Mouse (Mus musculus): ENCODE measurements around the gene Map2k2. TPM values are rescaled to one million over a fixed set of nuclear protein-coding genes. Genes with fewer than 3 reads are reported as not detected.

Map2k2 gene
- polyA plus RNA-seq, 1 experiment from 2014 or later = 191 TPM

DNA sequence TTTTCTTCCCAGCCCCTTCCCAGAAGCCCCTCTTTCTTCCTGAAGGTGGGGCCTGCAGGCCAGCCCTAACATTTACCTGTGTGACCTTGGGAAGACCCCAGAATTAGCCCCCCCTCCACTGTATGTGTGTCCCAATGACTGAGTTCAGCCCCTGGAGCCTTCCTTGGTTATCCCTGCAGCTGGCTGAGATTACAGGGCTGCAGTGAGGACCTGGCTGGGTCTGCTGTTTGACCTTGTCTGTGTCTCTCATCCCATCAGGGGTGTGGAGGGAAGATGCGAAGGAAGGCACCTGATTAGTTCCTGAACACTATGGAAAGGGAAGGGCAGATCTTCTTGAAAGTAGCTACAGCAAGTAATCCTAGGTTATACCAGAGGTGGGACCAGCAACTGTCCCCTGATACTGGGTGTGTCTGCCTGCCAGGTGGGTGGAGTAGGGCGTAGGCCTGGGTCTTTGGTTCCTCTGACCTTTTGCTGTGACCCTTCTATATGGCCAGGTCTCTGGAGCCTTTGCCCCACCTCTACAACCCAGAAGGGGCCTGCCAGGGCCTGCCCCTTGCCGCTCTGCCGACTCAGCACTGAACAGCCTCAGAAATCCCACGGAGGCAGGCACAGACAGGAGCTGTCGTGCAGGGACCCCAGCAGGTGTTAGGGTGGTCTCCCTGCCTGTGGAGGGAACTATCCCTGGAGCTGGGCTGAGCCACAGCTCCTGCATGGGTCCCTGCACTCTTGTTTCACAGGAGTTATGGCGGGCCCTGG is 35.9 kb downstream of the Map2k2 start:
- peaks cover 13% of the 10 kb centered on the region for H3K36me3 ChIP-seq (replicated peaks; ENCODE audit: control insufficient read depth, insufficient read depth, low read depth, low read length)
- no peak overlapping the region for H3K4me3 ChIP-seq (ENCODE audit: low read depth, low read length)
- DNase-seq (ENCODE audit: low spot score) (no peak), ATAC-seq (replicated peaks; ENCODE audit: insufficient number of reproducible peaks, low FRiP score, low TSS enrichment, low read depth) (no peak)
- H3K4me2 ChIP-seq (ENCODE audit: low read depth, low read length) = no peak overlapping the region
- H3K9me3 ChIP-seq (replicated peaks; ENCODE audit: control insufficient read depth, low read length) = no peaks in the 10 kb centered on the region
- peak overlapping the region; percentile 32; the same call in 1 of the 2 replicates for H3K9ac ChIP-seq (replicated peaks; ENCODE audit: low read length)
- WGBS = 85% methylated on average over 7 of the region's 7 CpGs
- H3K4me1 ChIP-seq (ENCODE audit: control insufficient read depth, insufficient read depth, low read length) = peaks cover 15% of the 10 kb centered on the region
- H3K27me3 ChIP-seq (ENCODE audit: control insufficient read depth, insufficient read depth, low read length) = no peaks in the 10 kb centered on the region
- 0 out of 2 replicates have a peak overlapping the region, but pooled peaks have one; percentile 4 for H3K27ac ChIP-seq (replicated peaks; ENCODE audit: low read depth, low read length)

DNA sequence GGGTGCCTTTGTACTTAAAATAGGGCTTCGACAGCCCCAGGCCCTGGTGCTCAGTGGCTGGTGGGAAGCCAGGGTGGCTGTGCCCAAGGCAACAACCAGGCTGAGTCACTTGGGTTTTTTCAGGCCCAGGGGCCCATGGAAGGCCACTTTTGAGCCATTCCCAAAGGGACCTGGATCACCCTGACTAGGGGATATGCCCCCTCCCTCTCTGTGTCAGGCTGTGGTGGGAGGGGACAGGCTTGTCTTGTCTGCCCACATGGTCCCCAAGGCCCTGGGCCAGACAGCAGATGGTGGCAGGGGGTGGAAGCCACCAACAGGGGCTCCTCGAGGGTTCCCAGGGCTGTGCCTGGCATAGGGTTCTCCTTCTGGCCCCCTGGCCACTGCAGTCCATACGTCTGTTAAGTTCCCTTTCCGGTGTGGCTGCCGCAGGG is 36.9 kb downstream of the Map2k2 start:
- DNase-seq (ENCODE audit: low spot score) (no peak), ATAC-seq (replicated peaks; ENCODE audit: insufficient number of reproducible peaks, low FRiP score, low TSS enrichment, low read depth) (no peak)
- 70% methylated on average over 5 of the region's 5 CpGs for WGBS
- Histone ChIP-seq H3K9ac (replicated peaks; ENCODE audit: low read length) (no peak overlapping the region), H3K4me3 (ENCODE audit: low read depth, low read length) (no peak overlapping the region), H3K4me1 (ENCODE audit: control insufficient read depth, insufficient read depth, low read length) (peaks cover 15% of the 10 kb centered on the region), H3K4me2 (ENCODE audit: low read depth, low read length) (no peak overlapping the region), H3K27ac (replicated peaks; ENCODE audit: low read depth, low read length) (no peak overlapping the region; the same call in 1 of the 2 replicates), H3K27me3 (ENCODE audit: control insufficient read depth, insufficient read depth, low read length) (no peaks in the 10 kb centered on the region), H3K36me3 (replicated peaks; ENCODE audit: control insufficient read depth, insufficient read depth, low read depth, low read length) (peaks cover 14% of the 10 kb centered on the region), H3K9me3 (replicated peaks; ENCODE audit: control insufficient read depth, low read length) (no peaks in the 10 kb centered on the region)

DNA sequence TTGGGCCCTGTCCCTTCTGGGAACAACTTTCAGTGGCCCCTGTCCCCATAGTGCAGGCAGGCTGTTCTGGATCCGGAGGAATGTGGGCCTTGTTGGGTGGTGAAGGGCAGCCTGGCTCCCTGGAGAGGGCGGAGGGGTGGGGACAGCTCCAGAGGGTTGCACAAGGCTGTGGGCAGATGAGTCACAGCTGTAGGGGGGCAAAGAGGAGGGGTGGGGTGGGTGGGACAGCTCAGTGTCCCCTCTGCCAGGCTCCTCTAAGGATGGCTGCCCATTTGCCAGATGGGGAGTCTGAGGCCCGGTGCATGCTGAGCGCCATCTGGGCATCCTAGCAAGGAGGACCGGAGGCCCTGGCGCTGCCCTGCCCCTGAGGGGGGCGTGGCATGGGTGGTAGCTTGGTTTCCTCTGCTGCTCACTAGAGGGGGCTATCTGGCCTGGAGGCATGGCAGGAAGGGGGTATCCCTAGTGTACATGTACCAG is 37.5 kb downstream of the Map2k2 start:
- Histone ChIP-seq H3K4me1 (ENCODE audit: control insufficient read depth, insufficient read depth, low read length) (peaks cover 15% of the 10 kb centered on the region), H3K9ac (replicated peaks; ENCODE audit: low read length) (no peak overlapping the region), H3K27me3 (ENCODE audit: control insufficient read depth, insufficient read depth, low read length) (no peaks in the 10 kb centered on the region), H3K36me3 (replicated peaks; ENCODE audit: control insufficient read depth, insufficient read depth, low read depth, low read length) (peaks cover 20% of the 10 kb centered on the region), H3K9me3 (replicated peaks; ENCODE audit: control insufficient read depth, low read length) (no peaks in the 10 kb centered on the region), H3K4me2 (ENCODE audit: low read depth, low read length) (no peak overlapping the region), H3K4me3 (ENCODE audit: low read depth, low read length) (no peak overlapping the region), H3K27ac (replicated peaks; ENCODE audit: low read depth, low read length) (no peak overlapping the region; the same call in 1 of the 2 replicates)
- ATAC-seq (replicated peaks; ENCODE audit: insufficient number of reproducible peaks, low FRiP score, low TSS enrichment, low read depth) (no peak), DNase-seq (ENCODE audit: low spot score) (no peak)
- 97% methylated on average over 7 of the region's 7 CpGs for WGBS

DNA sequence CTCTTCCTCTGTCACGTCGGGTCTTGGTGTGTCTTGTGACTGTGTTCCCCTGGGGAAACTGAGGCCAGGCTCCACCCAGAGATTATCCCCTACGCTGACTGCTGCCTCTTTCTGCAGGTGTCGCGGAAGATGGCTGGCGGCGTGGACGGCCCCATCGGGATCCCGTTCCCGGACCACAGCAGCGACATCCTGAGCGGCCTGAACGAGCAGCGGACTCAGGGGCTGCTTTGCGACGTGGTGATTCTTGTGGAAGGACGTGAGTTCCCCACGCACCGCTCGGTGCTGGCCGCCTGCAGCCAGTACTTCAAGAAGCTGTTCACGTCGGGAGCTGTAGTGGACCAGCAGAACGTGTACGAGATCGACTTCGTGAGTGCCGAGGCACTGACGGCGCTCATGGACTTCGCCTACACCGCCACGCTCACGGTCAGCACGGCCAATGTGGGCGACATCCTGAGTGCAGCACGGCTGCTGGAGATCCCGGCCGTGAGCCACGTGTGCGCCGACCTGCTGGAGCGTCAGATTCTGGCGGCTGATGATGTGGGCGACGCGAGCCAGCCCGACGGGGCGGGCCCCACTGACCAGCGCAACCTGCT is 38.2 kb downstream of the Map2k2 start:
- no peaks in the 10 kb centered on the region for H3K9me3 ChIP-seq (replicated peaks; ENCODE audit: control insufficient read depth, low read length)
- WGBS = 95% methylated on average over 52 of the region's 52 CpGs
- H3K27ac ChIP-seq (replicated peaks; ENCODE audit: low read depth, low read length) = no peak overlapping the region
- H3K4me2 ChIP-seq (ENCODE audit: low read depth, low read length) = no peak overlapping the region
- no peak overlapping the region for H3K4me3 ChIP-seq (ENCODE audit: low read depth, low read length)
- H3K27me3 ChIP-seq (ENCODE audit: control insufficient read depth, insufficient read depth, low read length) = no peaks in the 10 kb centered on the region
- DNase-seq (ENCODE audit: low spot score) = no peak
- no peak overlapping the region for H3K9ac ChIP-seq (replicated peaks; ENCODE audit: low read length)
- ATAC-seq (replicated peaks; ENCODE audit: insufficient number of reproducible peaks, low FRiP score, low TSS enrichment, low read depth) = no peak
- H3K36me3 ChIP-seq (replicated peaks; ENCODE audit: control insufficient read depth, insufficient read depth, low read depth, low read length) = peaks cover 20% of the 10 kb centered on the region
- H3K4me1 ChIP-seq (ENCODE audit: control insufficient read depth, insufficient read depth, low read length) = peaks cover 15% of the 10 kb centered on the region

DNA sequence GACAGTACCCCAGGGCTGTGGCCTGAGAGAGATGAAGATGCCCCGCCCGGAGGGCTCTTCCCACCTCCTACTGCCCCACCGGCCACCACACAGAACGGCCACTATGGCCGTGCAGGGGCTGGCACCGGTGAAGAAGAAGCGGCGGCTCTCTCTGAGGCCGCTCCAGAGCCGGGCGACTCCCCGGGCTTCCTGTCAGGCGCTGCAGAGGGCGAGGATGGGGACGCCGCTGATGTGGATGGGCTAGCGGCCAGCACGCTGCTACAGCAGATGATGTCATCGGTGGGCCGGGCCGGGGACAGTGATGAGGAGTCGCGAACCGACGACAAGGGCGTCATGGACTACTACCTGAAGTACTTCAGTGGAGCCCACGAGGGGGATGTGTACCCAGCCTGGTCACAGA is 39.0 kb downstream of the Map2k2 start:
- 96% methylated on average over 25 of the region's 27 CpGs for WGBS
- Histone ChIP-seq H3K9me3 (replicated peaks; ENCODE audit: control insufficient read depth, low read length) (no peaks in the 10 kb centered on the region), H3K4me1 (ENCODE audit: control insufficient read depth, insufficient read depth, low read length) (peaks cover 10% of the 10 kb centered on the region), H3K27ac (replicated peaks; ENCODE audit: low read depth, low read length) (no peak overlapping the region), H3K27me3 (ENCODE audit: control insufficient read depth, insufficient read depth, low read length) (no peaks in the 10 kb centered on the region), H3K36me3 (replicated peaks; ENCODE audit: control insufficient read depth, insufficient read depth, low read depth, low read length) (peaks cover 20% of the 10 kb centered on the region), H3K4me2 (ENCODE audit: low read depth, low read length) (no peak overlapping the region), H3K9ac (replicated peaks; ENCODE audit: low read length) (no peak overlapping the region), H3K4me3 (ENCODE audit: low read depth, low read length) (no peak overlapping the region)
- no peak for DNase-seq (ENCODE audit: low spot score)
- ATAC-seq (replicated peaks; ENCODE audit: insufficient number of reproducible peaks, low FRiP score, low TSS enrichment, low read depth) = no peak

DNA sequence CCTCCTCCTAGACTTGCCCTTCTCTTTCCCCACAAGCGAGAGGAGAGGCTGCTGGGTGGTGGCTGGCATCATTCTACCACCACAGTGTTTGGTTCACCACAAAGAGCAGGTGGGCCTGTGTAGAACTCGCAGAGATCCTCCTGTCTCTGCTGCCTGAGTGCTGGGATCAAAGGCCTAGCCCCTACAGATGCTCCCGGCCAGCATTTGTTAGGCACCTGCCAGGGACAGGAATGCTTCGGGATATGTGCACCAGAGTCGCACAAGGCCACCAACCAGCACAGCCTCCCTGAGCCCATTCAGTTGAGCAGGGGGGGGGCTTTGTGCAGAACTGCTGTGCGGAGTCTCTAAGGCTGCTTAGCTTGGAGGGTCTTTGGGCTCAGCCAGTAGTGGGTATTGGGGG is 39.6 kb downstream of the Map2k2 start:
- DNase-seq (ENCODE audit: low spot score) (no peak), ATAC-seq (replicated peaks; ENCODE audit: insufficient number of reproducible peaks, low FRiP score, low TSS enrichment, low read depth) (no peak)
- Histone ChIP-seq H3K9me3 (replicated peaks; ENCODE audit: control insufficient read depth, low read length) (no peaks in the 10 kb centered on the region), H3K36me3 (replicated peaks; ENCODE audit: control insufficient read depth, insufficient read depth, low read depth, low read length) (peaks cover 20% of the 10 kb centered on the region), H3K9ac (replicated peaks; ENCODE audit: low read length) (no peak overlapping the region), H3K4me3 (ENCODE audit: low read depth, low read length) (no peak overlapping the region), H3K4me2 (ENCODE audit: low read depth, low read length) (no peak overlapping the region), H3K4me1 (ENCODE audit: control insufficient read depth, insufficient read depth, low read length) (peaks cover 7% of the 10 kb centered on the region), H3K27me3 (ENCODE audit: control insufficient read depth, insufficient read depth, low read length) (no peaks in the 10 kb centered on the region), H3K27ac (replicated peaks; ENCODE audit: low read depth, low read length) (no peak overlapping the region)
- WGBS = 90% methylated on average over 6 of the region's 6 CpGs

DNA sequence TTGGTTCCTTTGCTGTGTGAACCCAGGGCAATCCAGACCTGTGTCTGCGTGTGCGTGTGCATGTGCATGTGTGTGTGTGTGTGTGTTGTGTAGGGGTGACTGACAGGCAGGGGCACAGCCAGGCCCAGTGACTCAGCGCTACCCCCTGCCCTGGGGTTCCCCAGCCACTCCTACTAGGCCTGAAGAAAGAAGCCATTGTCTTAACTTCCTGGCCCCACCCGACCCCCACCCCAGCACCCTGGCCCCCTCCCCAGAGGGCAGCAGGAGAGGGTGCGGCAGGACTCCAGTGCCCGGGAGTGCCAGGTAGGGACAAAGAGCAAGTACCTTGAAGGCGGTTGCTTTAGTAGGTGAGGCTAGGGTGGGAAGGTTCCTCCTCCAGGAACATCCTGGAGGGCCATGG is 40.1 kb downstream of the Map2k2 start:
- Histone ChIP-seq H3K4me2 (ENCODE audit: low read depth, low read length) (no peak overlapping the region), H3K9me3 (replicated peaks; ENCODE audit: control insufficient read depth, low read length) (no peaks in the 10 kb centered on the region), H3K4me3 (ENCODE audit: low read depth, low read length) (no peak overlapping the region), H3K4me1 (ENCODE audit: control insufficient read depth, insufficient read depth, low read length) (peaks cover 4% of the 10 kb centered on the region), H3K27ac (replicated peaks; ENCODE audit: low read depth, low read length) (no peak overlapping the region), H3K9ac (replicated peaks; ENCODE audit: low read length) (no peak overlapping the region), H3K36me3 (replicated peaks; ENCODE audit: control insufficient read depth, insufficient read depth, low read depth, low read length) (peaks cover 20% of the 10 kb centered on the region), H3K27me3 (ENCODE audit: control insufficient read depth, insufficient read depth, low read length) (no peaks in the 10 kb centered on the region)
- no peak for DNase-seq (ENCODE audit: low spot score)
- WGBS = 80% methylated on average over 7 of the region's 7 CpGs
- no peak for ATAC-seq (replicated peaks; ENCODE audit: insufficient number of reproducible peaks, low FRiP score, low TSS enrichment, low read depth)

DNA sequence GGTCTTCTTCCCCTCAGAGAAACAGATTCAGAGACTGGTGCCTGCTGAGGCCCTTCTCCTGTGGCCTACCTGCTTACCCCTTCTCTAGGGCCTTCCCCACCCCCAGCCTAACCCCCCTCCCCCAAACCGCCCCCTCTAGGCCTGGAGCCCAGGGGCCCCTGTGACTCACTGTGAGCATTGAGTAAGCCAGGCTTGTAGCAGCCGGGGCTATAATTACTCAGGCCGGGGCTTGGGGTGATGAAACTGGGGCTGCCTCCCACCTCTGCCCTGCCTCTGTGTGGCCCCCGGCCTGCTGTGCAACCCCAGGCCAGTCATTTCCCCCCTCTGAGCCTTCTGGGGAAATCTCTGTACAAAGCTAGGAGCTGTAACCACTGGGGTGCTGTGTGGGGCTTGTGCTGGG is 40.6 kb downstream of the Map2k2 start:
- Histone ChIP-seq H3K27ac (replicated peaks; ENCODE audit: low read depth, low read length) (no peak overlapping the region), H3K9ac (replicated peaks; ENCODE audit: low read length) (no peak overlapping the region), H3K4me2 (ENCODE audit: low read depth, low read length) (no peak overlapping the region), H3K4me1 (ENCODE audit: control insufficient read depth, insufficient read depth, low read length) (no peaks in the 10 kb centered on the region; the same call in 1 of the 2 replicates), H3K36me3 (replicated peaks; ENCODE audit: control insufficient read depth, insufficient read depth, low read depth, low read length) (peaks cover 20% of the 10 kb centered on the region), H3K27me3 (ENCODE audit: control insufficient read depth, insufficient read depth, low read length) (no peaks in the 10 kb centered on the region), H3K9me3 (replicated peaks; ENCODE audit: control insufficient read depth, low read length) (no peaks in the 10 kb centered on the region), H3K4me3 (ENCODE audit: low read depth, low read length) (no peak overlapping the region)
- 81% methylated on average over 4 of the region's 4 CpGs for WGBS
- ATAC-seq (replicated peaks; ENCODE audit: insufficient number of reproducible peaks, low FRiP score, low TSS enrichment, low read depth) = no peak
- DNase-seq (ENCODE audit: low spot score) = no peak
